Mouse (Mus musculus): ENCODE data around the gene Kti12. TPM values are rescaled to one million over a fixed set of nuclear protein-coding genes. Genes with fewer than 3 reads are reported as not detected.

Gene Kti12
- polyA plus RNA-seq, 2 experiments = 25.4 to 38.0 TPM

DNA sequence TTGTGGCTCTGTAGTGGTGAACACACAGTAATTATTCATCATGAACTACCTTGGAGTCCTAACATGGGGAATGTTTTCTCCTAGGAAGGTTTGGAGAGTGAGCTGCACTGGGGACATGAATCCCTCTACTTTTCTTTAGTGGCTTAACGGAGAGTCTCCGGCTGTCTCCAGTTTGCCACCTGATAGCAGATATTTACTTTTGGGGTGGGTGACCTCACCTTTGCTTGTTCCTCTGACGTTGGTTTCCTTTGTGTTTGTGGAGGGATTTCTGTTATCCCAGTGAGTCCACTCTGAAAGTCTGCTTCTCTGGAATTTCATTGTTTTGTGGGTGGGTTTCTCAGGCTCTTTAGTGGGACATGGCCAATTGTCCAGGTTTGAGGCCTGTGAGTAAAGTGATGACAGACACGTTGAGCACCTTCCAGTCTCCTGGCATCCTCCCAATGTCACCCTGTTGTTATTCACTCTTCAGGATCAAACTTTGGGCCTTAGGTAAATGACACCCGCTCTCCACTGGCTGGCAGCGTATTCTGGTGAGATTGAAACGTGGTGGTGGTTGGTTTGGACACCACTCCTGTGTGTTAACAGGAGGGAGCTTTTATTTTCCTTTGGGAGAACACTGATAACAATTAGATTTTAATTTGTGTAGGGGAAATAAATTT, 5.5 kb upstream of the Kti12 start:
- no peak for DNase-seq (ENCODE audit: low read depth in 3 of 3, low spot score in 3 of 3)
- peaks cover 1 to 7% of the 10 kb centered on the region in 2 experiments for H3K4me1 ChIP-seq (replicated peaks; ENCODE audit: control insufficient read depth in 2 of 2, insufficient read depth in 2 of 2, low read length in 1 of 2)
- ATAC-seq (ENCODE audit: insufficient read depth) = no peak
- 68% methylated on average over 7 of the region's 7 CpGs for WGBS (ENCODE audit: insufficient replicate concordance)
- no peak overlapping the region for H3K27ac ChIP-seq
- no peaks in the 10 kb centered on the region for H3K27me3 ChIP-seq (ENCODE audit: control insufficient read depth, insufficient read depth, low read length)
- no peak overlapping the region for H3K9ac ChIP-seq (replicated peaks)
- TF ChIP-seq CTCF (IDR thresholded peaks at IDR 0.05; ENCODE audit: low read depth) = no peak
- TF ChIP-seq EP300 (IDR thresholded peaks at IDR 0.05; ENCODE audit: low read depth) = no peak
- H3K4me3 ChIP-seq (ENCODE audit: insufficient read depth in 1 of 2, low read depth in 2 of 2, low read length in 2 of 2) = no peak overlapping the region
- no peaks in the 10 kb centered on the region for H3K9me3 ChIP-seq (ENCODE audit: control insufficient read depth, low read length)
- no peaks in the 10 kb centered on the region for H3K36me3 ChIP-seq (replicated peaks; ENCODE audit: control insufficient read depth, insufficient read depth, low read depth)
- no peak overlapping the region for H3K4me2 ChIP-seq (ENCODE audit: low read depth)

DNA sequence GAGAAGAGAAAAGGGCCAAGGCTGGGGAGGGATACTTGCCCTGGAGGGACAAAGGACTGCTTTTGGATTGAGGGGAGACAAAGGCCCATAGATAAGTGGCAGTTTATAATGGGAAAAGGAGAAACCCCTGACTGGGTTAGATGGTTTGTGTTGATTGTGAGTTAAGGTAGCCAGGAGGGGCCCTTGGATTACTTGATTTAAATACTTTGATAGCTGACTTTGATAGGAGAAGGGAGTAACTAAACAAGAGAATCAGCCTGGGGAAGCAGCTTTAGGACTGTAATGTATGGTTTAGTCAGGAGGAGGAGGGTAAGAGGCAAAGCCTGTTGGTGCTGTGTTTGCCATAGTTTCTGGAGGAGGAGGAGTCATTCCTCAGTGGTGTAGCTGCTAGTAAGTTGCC, 4.2 kb upstream of the Kti12 start:
- Histone ChIP-seq H3K36me3 (replicated peaks; ENCODE audit: control insufficient read depth, insufficient read depth, low read depth) (no peaks in the 10 kb centered on the region), H3K9me3 (ENCODE audit: control insufficient read depth, low read length) (no peaks in the 10 kb centered on the region), H3K9ac (replicated peaks) (no peak overlapping the region), H3K27ac (no peak overlapping the region), H3K4me1 (replicated peaks; ENCODE audit: control insufficient read depth in 2 of 2, insufficient read depth in 2 of 2, low read length in 1 of 2) (peaks cover 5 to 9% of the 10 kb centered on the region in 2 experiments), H3K4me2 (ENCODE audit: low read depth) (no peak overlapping the region), H3K4me3 (ENCODE audit: insufficient read depth in 1 of 2, low read depth in 2 of 2, low read length in 2 of 2) (no peak overlapping the region), H3K27me3 (ENCODE audit: control insufficient read depth, insufficient read depth, low read length) (no peaks in the 10 kb centered on the region)
- ATAC-seq (ENCODE audit: insufficient read depth) (no peak), DNase-seq (ENCODE audit: low read depth in 3 of 3, low spot score in 3 of 3) (no peak)
- TF ChIP-seq CTCF (IDR thresholded peaks at IDR 0.05; ENCODE audit: low read depth) = no peak
- no peak for TF ChIP-seq EP300 (IDR thresholded peaks at IDR 0.05; ENCODE audit: low read depth)

DNA sequence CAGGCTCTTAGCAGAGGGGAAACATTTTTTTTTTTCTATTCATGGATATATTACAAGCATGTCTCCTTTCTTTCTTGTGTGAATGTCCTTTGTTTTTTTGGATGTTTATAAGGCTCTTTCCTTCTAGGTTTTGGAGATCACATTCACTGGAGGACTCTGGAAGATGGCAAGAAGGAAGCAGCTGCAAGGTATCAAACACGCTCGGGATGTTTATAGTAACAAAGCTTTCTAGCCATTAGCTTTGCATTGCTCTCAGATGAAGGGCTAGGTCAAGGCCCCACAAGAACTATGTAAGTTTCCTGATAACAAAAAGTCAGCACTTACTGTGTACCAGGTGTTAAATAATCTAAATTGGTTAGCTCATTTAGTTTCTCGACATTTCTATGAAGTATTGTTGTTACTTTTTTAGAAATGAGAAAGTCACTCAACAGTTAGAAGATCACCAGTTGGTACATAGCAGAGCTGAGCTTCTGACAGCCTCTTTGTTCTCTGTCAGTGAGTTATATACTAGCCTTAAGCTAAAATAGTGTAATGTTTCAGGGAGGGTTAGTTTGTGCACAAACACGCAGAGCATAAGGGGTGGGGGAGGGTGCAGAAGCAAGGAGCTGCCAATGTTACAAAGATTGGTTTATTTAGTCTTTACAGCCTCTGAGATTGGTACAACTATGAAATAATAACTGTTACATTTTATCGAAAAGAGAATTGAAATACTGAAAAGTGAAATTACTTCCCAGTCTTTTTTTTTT, 1.6 kb upstream of the Kti12 start:
- ATAC-seq (ENCODE audit: insufficient read depth) = no peak

DNA sequence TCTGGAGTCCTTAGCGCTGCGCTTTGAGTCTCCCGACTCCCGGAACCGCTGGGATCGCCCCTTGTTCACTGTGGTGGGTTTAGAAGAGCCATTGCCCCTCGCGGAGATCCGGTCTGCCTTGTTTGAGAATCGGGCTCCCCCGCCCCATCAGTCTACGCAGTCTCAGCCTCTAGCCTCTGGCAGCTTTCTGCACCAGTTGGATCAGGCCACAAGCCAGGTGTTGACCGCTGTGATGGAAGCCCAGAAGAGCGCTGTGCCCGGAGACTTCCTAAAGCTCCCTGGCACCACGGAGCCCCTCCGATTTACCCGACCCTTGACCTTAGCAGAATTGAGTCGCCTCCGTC, 892 bp downstream of the Kti12 start, which contains the start of gene A730015C16Rik:
A730015C16Rik (minus strand) TSS at position 115 of the 344 bp plus-strand sequence.
- H3K9ac ChIP-seq (replicated peaks) = peak within 1 kb of the TSS; percentile 81
- H3K4me1 ChIP-seq (replicated peaks; ENCODE audit: control insufficient read depth in 2 of 2, insufficient read depth in 2 of 2, low read length in 1 of 2) = peaks cover 11 to 12% of the 10 kb centered on the region in 2 experiments
- peak within 1 kb of the TSS; percentile 74 for H3K4me2 ChIP-seq (ENCODE audit: low read depth)
- WGBS (ENCODE audit: insufficient replicate concordance) = 3% methylated on average over 20 of the region's 20 CpGs
- ATAC-seq (ENCODE audit: insufficient read depth) = peak; percentile 33
- H3K27ac ChIP-seq = peak within 1 kb of the TSS; percentile 61
- H3K4me3 ChIP-seq (ENCODE audit: insufficient read depth in 1 of 2, low read depth in 2 of 2, low read length in 2 of 2) = peak within 1 kb of the TSS; percentile 72 to 91
- H3K27me3 ChIP-seq (ENCODE audit: control insufficient read depth, insufficient read depth, low read length) = no peaks in the 10 kb centered on the region
- peaks cover 3% of the 10 kb centered on the region; the same call in 1 of the 2 replicates for H3K36me3 ChIP-seq (replicated peaks; ENCODE audit: control insufficient read depth, insufficient read depth, low read depth)
- H3K9me3 ChIP-seq (ENCODE audit: control insufficient read depth, low read length) = no peaks in the 10 kb centered on the region
- DNase-seq (ENCODE audit: low read depth in 3 of 3, low spot score in 3 of 3) = no peak
- TF ChIP-seq CTCF (IDR thresholded peaks at IDR 0.05; ENCODE audit: low read depth) (no peak), EP300 (IDR thresholded peaks at IDR 0.05; ENCODE audit: low read depth) (no peak)

More for the DNA sequence above, 1.6 kb upstream of the Kti12 start:
- Histone ChIP-seq H3K27ac (no peak overlapping the region), H3K36me3 (replicated peaks; ENCODE audit: control insufficient read depth, insufficient read depth, low read depth) (peaks cover 3% of the 10 kb centered on the region; the same call in 1 of the 2 replicates), H3K4me3 (ENCODE audit: insufficient read depth in 1 of 2, low read depth in 2 of 2, low read length in 2 of 2) (no peak overlapping the region), H3K4me1 (replicated peaks; ENCODE audit: control insufficient read depth in 2 of 2, insufficient read depth in 2 of 2, low read length in 1 of 2) (peaks cover 11 to 16% of the 10 kb centered on the region in 2 experiments), H3K4me2 (ENCODE audit: low read depth) (no peak overlapping the region), H3K9ac (replicated peaks) (no peak overlapping the region), H3K9me3 (ENCODE audit: control insufficient read depth, low read length) (no peaks in the 10 kb centered on the region), H3K27me3 (ENCODE audit: control insufficient read depth, insufficient read depth, low read length) (no peaks in the 10 kb centered on the region)
- 75% methylated on average over 5 of the region's 5 CpGs for WGBS (ENCODE audit: insufficient replicate concordance)
- no peak for DNase-seq (ENCODE audit: low read depth in 3 of 3, low spot score in 3 of 3)
- TF ChIP-seq CTCF (IDR thresholded peaks at IDR 0.05; ENCODE audit: low read depth) = no peak
- TF ChIP-seq EP300 (IDR thresholded peaks at IDR 0.05; ENCODE audit: low read depth) = no peak

GRCm38 (mm10) chr4:108866806-108867205, 19.2 kb downstream of the Kti12 start:
- WGBS (ENCODE audit: insufficient replicate concordance) = 22% methylated on average over 7 of the region's 7 CpGs
- H3K4me2 ChIP-seq (ENCODE audit: low read depth) = peak overlapping the region; percentile 63

More at GRCm38 (mm10) chr4:108866806-108867205, 19.2 kb downstream of the Kti12 start:
- H3K9ac ChIP-seq (replicated peaks) = peak overlapping the region; percentile 25; the same call in 1 of the 2 replicates
- TF ChIP-seq EP300 (IDR thresholded peaks at IDR 0.05; ENCODE audit: low read depth) (peak; percentile 68; the same call in 1 of the 2 replicates), CTCF (IDR thresholded peaks at IDR 0.05; ENCODE audit: low read depth) (no peak)
- no peaks in the 10 kb centered on the region for H3K9me3 ChIP-seq (ENCODE audit: control insufficient read depth, low read length)
- peak overlapping the region; percentile 34 for H3K27ac ChIP-seq
- H3K36me3 ChIP-seq (replicated peaks; ENCODE audit: control insufficient read depth, insufficient read depth, low read depth) = no peaks in the 10 kb centered on the region
- ATAC-seq (ENCODE audit: insufficient read depth) (peak; percentile 90), DNase-seq (ENCODE audit: low read depth in 3 of 3, low spot score in 3 of 3) (peak; percentile 57 to 67 (median 59))
- H3K27me3 ChIP-seq (ENCODE audit: control insufficient read depth, insufficient read depth, low read length) = no peaks in the 10 kb centered on the region
- H3K4me1 ChIP-seq (replicated peaks; ENCODE audit: control insufficient read depth in 2 of 2, insufficient read depth in 2 of 2, low read length in 1 of 2) = peaks cover 6 to 7% of the 10 kb centered on the region in 2 experiments; a peak in 3 of 4 replicates
- peak overlapping the region in 1 of 2 experiments; percentile 13; a peak in 1 of 4 replicates for H3K4me3 ChIP-seq (ENCODE audit: insufficient read depth in 1 of 2, low read depth in 2 of 2, low read length in 2 of 2)

All from liver, embryonic 14.5 days (tissue).